Mouse (Mus musculus) splenic B cell, adult 2 months (primary cell): ENCODE data around the gene Gm11639.
"Not testable (repeated sequence)": the region's sequence is repeated elsewhere in the genome, so short reads cannot be mapped to it uniquely, and the experiment has no call there.

Experiments used
- DNase-seq: peaks from one replicate; pipeline ENCODE4 v3.0.0-alpha.2; 2011; ENCODE audit warnings: low read depth, low spot score
- H3K27me3 ChIP-seq: 2 replicates; pipeline ENCODE4 v1.6.1; 2012; ENCODE audit warnings: mild to moderate bottlenecking, low read length, moderate library complexity, mixed read lengths; ENCODE audit not compliant: control insufficient read depth, poor library complexity, insufficient read depth, severe bottlenecking
- H3K36me3 ChIP-seq: 2 replicates; pipeline ENCODE4 v1.6.1; 2012; ENCODE audit warnings: mild to moderate bottlenecking, low read length, moderate library complexity, mixed read lengths; ENCODE audit not compliant: control insufficient read depth, poor library complexity, insufficient read depth, severe bottlenecking

The Gm11639 gene

DNA sequence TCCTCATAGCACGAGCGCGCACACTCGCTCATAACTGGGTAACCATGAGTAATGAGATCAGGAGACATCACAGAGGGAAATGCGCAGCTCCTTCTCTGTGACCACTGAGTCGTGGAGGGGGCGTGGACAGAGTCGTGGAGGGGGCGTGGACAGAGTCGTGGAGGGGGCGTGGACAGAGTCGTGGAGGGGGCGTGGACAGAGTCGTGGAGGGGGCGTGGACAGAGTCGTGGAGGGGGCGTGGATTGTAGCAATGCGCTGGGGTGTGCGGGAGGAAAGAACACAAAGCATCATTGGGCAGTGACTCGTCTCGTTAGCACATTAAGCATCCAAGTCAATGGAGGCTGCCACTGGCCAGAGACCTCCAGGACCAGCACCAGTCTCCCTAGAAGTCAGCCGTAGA is 426.9 kb downstream of the Gm11639 start:
- H3K27me3 ChIP-seq, H3K36me3 ChIP-seq, DNase-seq: not testable (repeated sequence)

DNA sequence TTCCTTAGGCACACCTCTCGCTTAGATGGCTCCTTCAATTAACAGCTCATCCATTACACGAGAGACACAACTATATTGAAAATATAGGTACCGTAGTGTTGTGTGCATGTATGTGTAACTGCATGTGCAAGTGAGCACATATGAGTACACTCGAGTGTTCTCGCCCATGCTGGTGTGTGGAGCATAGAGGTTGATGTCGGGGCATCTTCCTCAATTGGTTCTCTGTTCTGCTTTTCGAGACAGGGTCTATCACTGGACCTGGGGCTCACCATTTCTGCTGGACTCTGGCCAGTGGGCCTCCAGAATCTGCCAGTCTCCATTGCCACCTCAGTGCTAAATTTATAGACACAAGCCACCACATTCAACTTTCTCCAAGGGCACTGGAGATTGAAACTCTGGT is 432.3 kb downstream of the Gm11639 start:
- DNase-seq = no peak
- Histone ChIP-seq H3K36me3 (no peaks in the 10 kb centered on the region), H3K27me3 (0 out of 2 replicates have a peak, but pooled peaks cover 2% of the 10 kb centered on the region)

DNA sequence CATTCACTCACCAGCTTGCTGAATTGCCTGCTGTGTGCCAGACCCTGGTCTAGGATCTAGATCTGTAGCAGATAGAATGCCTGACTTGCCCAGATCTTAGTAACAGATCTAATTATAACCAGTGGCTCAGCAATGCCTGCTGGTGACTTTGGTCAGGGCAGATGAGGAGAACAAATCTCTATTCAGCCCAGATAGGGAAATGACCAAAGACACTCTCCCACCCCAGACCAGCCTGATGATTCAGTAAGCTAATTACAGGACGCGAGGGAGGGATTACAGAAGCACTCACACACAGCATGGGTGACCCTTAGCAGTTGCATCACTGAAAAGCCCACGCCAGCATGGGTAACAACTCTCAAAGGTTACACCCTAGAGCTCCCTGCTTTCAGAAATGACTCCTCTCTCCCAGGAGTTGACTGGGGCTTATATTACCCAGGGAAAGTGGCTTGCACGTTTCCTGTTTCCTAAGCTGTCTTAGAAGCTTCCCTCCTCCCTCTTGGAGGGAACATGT is 435.1 kb downstream of the Gm11639 start:
- DNase-seq = no peak
- Histone ChIP-seq H3K36me3 (no peaks in the 10 kb centered on the region), H3K27me3 (0 out of 2 replicates have a peak, but pooled peaks cover 2% of the 10 kb centered on the region)

GRCm38 (mm10) chr11:105121792-105122191 is 436.3 kb downstream of the Gm11639 start:
- DNase-seq, H3K36me3 ChIP-seq: not testable (repeated sequence)

GRCm38 (mm10) chr11:105123986-105124385 is 438.5 kb downstream of the Gm11639 start:
- Histone ChIP-seq H3K36me3 (no peaks in the 10 kb centered on the region), H3K27me3 (no peaks in the 10 kb centered on the region)
- DNase-seq = peak; percentile 66

More at GRCm38 (mm10) chr11:105121792-105122191, 436.3 kb downstream of the Gm11639 start:
- H3K27me3 ChIP-seq = not testable (repeated sequence)

GRCm38 (mm10) chr11:105125735-105126519 is 440.4 kb downstream of the Gm11639 start, which contains the start of gene Mettl2:
Gene Mettl2 (plus strand): TSS chr11:105126425.
- Histone ChIP-seq H3K27me3 (no peaks in the 10 kb centered on the region), H3K36me3 (no peaks in the 10 kb centered on the region)
- peak; percentile 90 for DNase-seq

DNA sequence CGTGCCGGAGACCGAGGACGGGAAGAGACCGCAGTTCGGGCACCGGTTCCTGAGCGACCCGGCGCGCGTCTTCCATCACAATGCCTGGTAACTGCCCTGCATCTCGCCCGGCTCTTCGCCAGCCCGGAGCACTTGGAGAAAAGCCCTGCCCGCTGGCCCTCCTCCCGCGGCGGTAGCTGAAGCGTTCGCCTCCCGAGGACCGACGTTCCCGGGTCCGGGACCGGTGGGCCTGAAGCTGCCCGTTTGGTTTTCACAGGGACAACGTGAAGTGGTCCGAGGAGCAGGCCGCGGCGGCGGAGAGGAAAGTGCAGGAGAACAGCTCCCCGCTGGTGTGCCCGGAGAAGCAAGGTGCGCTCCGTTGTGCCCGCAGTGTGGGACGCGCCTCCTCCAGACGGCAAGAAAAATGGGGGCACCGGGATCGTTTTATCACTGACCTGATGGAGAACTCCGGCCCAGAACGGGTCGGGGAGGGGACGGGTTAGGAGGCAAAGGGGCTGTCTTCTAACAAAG is 441.1 kb downstream of the Gm11639 start:
- Histone ChIP-seq H3K27me3 (no peaks in the 10 kb centered on the region), H3K36me3 (no peaks in the 10 kb centered on the region)
- no peak for DNase-seq

DNA sequence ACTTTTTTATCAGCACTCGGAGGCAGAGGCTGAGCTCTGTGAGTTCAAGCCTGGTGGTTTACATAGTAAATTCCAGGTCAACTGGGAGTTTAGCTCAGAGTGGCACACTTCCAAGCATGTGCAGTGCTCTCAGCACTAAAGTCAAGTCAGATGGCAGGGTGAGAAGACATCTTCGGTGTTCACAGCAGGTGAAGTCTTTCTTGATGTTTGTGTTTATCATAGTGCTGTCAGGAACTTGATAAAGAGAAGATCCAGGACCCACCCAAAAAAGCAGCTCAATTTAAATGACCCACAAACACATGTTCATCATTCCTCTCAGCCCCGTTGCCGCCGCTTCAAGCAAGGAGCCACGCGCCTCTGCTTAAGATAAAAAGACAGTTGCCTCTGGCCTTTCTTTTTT is 450.2 kb downstream of the Gm11639 start:
- DNase-seq = no peak
- Histone ChIP-seq H3K27me3 (no peaks in the 10 kb centered on the region), H3K36me3 (peaks cover 13% of the 10 kb centered on the region)

DNA sequence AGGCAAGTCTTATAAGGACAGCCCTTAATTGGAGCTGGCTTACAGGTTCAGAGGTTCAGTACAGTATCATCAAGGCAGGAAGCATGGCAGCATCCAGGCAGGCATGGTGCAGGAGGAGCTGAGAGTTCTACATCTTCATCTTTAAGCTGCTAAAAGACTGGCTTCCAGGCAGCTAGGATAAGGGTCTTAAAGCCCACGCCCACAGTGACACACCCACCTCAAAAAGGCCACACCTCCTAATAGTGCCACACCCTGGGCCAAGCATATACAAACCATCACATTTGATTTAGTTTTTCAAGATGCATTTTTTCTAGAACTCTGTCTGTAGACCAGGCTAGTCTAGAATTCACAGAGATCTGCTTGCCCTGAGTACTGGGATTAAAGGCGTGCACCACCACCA is 451.7 kb downstream of the Gm11639 start:
- DNase-seq, H3K27me3 ChIP-seq: not testable (repeated sequence)
- H3K36me3 ChIP-seq = peaks cover 16% of the 10 kb centered on the region

GRCm38 (mm10) chr11:105140512-105140911 is 455.0 kb downstream of the Gm11639 start:
- H3K36me3 ChIP-seq = peaks cover 11% of the 10 kb centered on the region
- not testable (repeated sequence) for DNase-seq

DNA sequence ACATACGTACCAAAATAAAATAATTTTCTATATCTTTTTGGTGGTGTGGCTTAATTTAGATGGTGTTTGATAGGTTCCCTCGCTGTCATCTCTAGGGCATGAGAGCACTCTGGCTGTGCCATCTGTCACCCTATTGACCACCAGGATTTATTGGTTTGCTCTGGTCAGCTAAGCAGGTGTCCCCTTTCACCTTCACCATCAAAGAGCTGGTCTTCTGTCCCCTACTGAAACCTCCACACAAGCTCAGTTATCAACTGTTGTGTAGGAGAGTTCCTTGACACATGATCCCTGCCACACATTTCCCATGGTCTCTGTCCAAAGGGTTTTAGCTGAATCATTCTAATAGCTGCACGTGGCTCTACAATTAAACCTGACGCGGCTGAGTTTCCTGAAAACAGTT is 455.6 kb downstream of the Gm11639 start:
- Histone ChIP-seq H3K36me3 (peaks cover 11% of the 10 kb centered on the region), H3K27me3 (no peaks in the 10 kb centered on the region)
- no peak for DNase-seq

More at GRCm38 (mm10) chr11:105140512-105140911, 455.0 kb downstream of the Gm11639 start:
- not testable (repeated sequence) for H3K27me3 ChIP-seq

GRCm38 (mm10) chr11:105143564-105143963 is 458.1 kb downstream of the Gm11639 start:
- peaks cover 9% of the 10 kb centered on the region for H3K36me3 ChIP-seq
- H3K27me3 ChIP-seq = no peaks in the 10 kb centered on the region
- DNase-seq = no peak

DNA sequence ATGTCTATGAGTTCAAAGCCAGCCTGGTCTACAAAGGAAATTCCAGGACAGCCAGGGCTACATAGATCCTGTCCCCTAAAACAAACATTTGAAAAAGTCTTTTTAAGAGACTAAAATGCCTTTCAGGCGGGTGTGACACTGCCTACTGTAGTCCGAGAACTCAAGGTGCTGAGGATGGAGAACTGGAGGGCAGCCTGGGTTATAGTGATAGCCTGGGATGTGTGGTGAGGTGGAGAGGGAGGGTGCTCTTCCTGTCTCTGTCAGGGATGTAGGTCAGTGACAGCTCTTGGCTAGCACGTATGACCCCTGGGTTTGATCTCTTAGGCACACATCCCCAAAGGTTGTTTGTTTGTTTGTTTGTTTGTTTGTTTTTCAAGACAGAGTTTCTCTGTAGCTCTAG is 458.6 kb downstream of the Gm11639 start:
- peaks cover 9% of the 10 kb centered on the region for H3K36me3 ChIP-seq
- no peaks in the 10 kb centered on the region for H3K27me3 ChIP-seq
- DNase-seq = no peak

DNA sequence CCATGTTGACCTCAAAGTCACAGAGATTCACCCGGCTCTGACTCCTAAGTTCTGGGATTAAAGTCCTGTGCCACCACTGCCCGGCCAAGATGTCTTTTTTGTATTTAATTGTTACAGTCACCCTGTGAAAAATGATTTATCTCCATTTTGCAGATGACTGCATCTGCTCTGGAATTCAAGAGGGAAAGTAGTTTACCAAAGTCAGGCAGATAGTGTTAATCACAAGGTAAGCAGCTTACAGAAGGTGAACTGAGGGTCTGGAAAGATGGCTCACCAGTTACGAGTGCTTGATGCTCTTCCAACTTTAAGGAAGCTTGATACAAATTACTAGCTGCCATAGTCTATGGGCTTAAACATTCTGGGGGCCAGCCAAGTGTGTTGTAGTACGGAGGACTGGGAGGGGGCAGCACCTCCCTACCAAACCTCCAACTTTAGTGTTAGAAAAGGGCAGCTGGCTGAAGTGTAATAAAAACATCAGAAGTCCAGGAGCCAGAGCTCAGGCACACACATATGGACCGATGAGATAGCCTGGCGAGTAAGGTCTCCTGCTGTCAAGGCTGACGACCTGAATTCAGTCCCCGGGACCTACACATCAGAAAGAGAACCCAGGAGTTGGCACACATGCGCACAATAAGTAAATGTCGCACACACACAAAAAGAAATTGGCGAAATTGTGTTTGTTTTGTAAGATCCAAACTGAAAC is 459.2 kb downstream of the Gm11639 start:
- no peak for DNase-seq
- peaks cover 7% of the 10 kb centered on the region for H3K36me3 ChIP-seq
- H3K27me3 ChIP-seq = no peaks in the 10 kb centered on the region

- no peak for DNase-seq
- peaks cover 3% of the 10 kb centered on the region; the same call in 1 of the 2 replicates for H3K36me3 ChIP-seq
- no peaks in the 10 kb centered on the region for H3K27me3 ChIP-seq
Measured at GRCm38 (mm10) chr11:105145211-105145610, 459.7 kb downstream of the Gm11639 start.
